ENCODE assay signal across 14 mouse cellular contexts in genomic region chr3:121133937-121134336, GRCm38 (mm10).
"Had no signal": no experiment of that assay in that cellular context is flagged by ENCODE, and none has a peak within 500 bp of the region (broad histone marks: within the 10 kb centered on the region; RNA-seq: fewer than 3 reads in every experiment).

No protein-coding gene starts in this region.

- H3K9me3 ChIP-seq: limb, embryonic 15.5 days; liver, embryonic 12.5 days; midbrain, embryonic 12.5 days had no signal

- DNase-seq: kidney, adult 18-20 months; kidney, postnatal 10 days; kidney, postnatal 4 days; lung, embryonic 14.5 days; lung, postnatal 10 days; lung, postnatal 4 days; right cerebral cortex, postnatal 4 days; spleen, adult 18-20 months; thymus, adult 18-20 months; thymus, postnatal 14 days had no signal

- H3K4me3 ChIP-seq: left cerebral cortex, adult 2 months; limb, embryonic 15.5 days; liver, embryonic 12.5 days; midbrain, embryonic 12.5 days had no signal

- H3K27ac ChIP-seq: left cerebral cortex, adult 2 months; limb, embryonic 15.5 days; liver, embryonic 12.5 days; midbrain, embryonic 12.5 days had no signal

- H3K36me3 ChIP-seq: limb, embryonic 15.5 days; liver, embryonic 12.5 days; midbrain, embryonic 12.5 days had no signal

- H3K4me1 ChIP-seq: limb, embryonic 15.5 days; liver, embryonic 12.5 days; midbrain, embryonic 12.5 days had no signal

- H3K27me3 ChIP-seq: limb, embryonic 15.5 days; liver, embryonic 12.5 days; midbrain, embryonic 12.5 days had no signal

- ATAC-seq: liver, embryonic 12.5 days had no signal

- H3K9ac ChIP-seq: limb, embryonic 15.5 days; liver, embryonic 12.5 days; lung, embryonic 14.5 days; midbrain, embryonic 12.5 days had no signal

- H3K4me2 ChIP-seq: limb, embryonic 15.5 days; liver, embryonic 12.5 days; lung, embryonic 14.5 days; midbrain, embryonic 12.5 days had no signal
